Mouse (Mus musculus): Measurements from ENCODE around the gene Tnfrsf18.
A peak's percentile ranks its signal among the peaks of the same experiment; 100 is the strongest.

Tnfrsf18 gene

DNA sequence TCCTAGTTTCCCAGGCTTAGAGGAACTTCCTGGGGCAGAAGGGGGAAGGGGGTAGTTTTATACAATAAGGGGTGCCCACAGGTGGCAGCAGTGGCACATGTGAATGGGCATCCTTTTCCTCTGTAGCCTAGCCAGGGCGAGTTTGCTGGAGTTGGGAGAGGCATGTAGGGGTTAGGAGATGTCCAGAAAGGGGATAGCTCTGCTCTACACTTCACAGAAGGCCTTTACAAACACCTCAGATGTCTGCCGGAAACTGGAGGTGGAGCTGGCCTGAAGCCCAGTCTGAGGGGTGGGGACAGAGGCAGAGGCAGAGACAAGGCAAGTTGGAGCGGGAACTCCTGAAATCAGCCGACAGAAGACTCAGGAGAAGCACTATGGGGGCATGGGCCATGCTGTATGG is at the start of gene Tnfrsf18:
TSS of gene Tnfrsf18 (plus strand) at position 152 of the 400 bp plus-strand sequence.
- DNase-seq (ENCODE audit: low read depth, low spot score) = peak; percentile 80

DNA sequence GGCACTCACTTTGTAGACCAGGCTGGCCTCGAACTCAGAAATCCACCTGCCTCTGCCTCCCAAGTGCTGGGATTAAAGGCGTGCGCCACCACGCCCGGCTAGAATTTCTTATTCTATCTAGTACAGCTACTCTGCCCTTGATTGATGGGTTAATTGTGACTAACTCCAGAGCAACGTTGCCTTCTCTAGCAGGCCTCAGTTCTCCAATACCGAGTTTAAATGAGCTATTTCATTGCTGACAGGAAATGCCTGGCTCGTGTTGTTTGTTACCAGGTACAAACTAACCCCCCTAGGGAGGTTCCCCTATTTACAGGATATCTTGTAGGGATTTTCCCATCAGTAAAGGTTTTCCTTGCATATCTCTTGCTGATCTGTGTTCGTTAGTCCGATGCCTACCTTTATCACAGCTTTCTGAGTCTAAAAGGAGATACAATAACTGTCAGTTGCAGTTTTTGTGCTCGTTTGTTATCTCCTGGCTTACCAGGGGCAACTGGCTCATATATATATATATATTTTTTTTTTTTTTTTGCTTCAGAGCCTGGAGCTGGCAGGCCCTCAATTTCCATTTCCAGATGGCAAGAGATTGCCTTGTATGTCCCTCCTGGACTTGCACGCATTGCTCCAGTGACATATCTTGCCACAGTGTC is 44.4 kb upstream of the Tnfrsf18 start:
- no peak for DNase-seq (ENCODE audit: low read depth, low spot score)

DNA sequence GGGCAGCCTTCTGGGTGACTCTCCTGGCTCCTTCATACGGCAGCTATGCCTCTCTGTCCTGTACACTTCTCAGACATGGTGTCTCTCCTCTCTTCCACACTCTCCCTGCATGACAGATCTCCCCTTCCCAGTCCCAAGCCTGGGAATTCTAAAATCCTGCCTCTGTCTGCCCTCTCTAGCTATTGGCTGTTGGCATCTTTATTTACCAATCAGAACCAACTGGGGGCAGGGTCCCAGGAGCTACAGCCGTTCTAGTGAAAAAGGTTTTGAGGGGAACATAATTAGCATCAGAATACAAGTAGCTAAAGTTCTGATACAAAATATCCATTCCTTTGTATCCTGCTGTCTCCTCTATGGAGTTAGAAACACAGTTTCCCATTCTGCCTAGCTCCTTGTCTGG is 42.2 kb upstream of the Tnfrsf18 start:
- DNase-seq (ENCODE audit: low read depth, low spot score) = no peak

DNA sequence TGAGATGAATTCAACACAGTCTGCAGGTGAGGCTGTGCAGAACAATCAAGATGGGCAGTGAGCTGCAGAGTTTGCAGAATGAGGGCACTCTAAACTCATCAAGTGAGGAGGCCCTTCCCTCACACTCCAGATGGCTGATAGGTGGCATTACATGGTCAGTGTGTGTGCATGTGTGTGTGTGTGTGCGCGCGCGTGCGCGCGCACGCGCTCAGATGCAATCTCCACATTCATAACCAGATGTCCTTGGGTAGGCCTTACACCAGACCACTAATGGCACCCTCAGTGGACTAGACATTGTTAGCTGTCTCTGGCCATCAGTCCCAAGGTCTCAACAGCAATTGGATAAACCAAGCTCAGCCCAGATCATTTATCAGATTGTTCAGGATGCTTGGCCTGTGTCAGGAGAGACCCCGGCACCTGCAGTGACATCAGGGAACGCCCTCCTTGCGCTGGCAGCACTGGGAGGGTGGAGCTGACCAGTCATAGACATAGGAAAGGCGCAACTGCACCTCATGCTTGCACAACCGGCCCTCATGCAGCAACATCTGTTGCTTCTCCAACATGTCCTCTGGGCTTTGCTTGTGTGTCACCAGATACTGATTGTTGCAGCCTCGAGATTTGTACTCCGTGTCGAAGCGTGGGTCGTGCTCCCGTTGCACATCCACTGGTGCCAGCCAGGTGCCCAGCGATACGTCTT is 34.6 kb upstream of the Tnfrsf18 start:
- DNase-seq (ENCODE audit: low read depth, low spot score) = no peak

DNA sequence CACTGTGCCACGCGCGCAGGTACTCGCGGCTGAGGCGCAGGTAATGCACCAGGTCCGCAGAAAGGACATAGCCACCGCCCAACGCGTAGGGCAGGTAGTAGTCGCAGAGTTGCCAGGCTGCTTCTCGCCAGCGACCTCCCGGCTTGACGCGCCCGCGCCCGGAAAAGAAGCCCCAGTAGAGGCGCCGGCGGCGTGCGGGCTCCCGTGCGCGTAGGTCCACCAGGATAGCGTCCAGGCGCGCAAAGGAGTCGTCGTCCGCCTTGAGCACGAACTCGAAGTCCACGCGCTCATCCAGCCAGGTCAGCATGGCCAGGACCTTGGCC is 34.1 kb upstream of the Tnfrsf18 start:
- DNase-seq (ENCODE audit: low read depth, low spot score) = no peak

DNA sequence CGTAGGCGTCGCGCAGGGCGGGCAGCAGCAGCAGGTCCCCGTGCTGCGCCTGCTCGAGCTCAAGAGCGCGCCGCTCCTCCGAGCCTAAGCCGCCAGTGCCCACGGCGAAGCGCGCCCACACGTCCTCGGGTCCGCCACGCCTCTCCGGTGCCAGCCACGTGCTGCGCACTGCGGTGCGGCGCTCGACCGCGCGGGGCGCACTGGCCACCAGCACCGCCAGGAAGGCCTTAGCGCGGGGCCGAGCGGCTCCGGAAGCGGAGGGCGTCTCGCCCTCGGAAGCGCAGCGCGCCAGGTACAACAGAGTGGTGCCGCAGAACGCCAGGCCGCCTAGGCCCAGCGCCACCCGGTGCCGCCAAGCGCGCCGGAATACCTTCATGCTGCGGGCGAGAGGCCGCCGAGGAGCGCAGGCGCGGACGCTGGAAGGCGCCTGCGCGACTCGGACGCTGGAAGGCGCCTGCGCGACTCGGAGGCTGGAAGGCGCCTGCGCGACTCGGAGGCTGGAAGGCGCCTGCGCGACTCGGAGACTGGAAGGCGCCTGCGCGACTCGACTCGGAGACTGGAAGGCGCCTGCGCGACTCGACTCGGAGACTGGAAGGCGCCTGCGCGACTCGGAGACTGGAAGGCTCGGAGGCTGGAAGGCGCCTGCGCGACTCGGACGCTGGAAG is 33.6 kb upstream of the Tnfrsf18 start, which contains the start of the genes B3galt6 and Sdf4:
TSS of gene B3galt6 (minus strand) at position 409 of the 665 bp plus-strand sequence.
TSS of gene Sdf4 (plus strand) at position 632 of the 665 bp plus-strand sequence.
- DNase-seq (ENCODE audit: low read depth, low spot score) = peak; percentile 93

DNA sequence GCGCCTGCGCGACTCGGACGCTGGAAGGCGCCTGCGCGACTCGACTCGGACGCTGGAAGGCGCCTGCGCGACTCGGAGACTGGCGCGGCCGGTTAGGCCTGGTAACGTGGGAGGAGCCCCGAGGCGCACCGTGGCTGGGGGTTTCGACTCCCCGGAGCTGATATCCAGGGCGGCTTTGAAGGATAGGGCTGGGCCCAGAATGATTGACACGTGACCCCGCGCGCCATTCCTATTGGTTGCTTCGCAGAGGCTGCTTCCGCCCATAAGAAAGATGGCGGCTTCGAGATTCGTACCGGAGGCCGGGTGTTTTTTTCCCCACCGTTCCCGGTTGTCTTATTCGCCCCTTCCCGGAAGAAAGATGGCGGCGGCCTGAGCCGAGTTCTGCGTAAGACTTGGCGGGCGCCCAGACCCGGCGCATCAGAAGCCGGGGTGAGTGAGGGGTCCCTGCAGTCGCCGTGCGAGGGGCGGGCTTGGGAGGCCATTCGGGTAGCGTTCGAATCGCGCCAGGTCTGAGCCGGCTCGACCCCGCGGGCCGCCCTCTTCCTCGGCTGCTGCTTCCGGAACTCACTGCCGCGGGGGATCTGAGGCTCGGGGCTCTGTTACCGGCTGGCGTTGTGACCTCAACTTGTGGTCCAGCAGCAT is 32.9 kb upstream of the Tnfrsf18 start:
- peak; percentile 96 for DNase-seq (ENCODE audit: low read depth, low spot score)

DNA sequence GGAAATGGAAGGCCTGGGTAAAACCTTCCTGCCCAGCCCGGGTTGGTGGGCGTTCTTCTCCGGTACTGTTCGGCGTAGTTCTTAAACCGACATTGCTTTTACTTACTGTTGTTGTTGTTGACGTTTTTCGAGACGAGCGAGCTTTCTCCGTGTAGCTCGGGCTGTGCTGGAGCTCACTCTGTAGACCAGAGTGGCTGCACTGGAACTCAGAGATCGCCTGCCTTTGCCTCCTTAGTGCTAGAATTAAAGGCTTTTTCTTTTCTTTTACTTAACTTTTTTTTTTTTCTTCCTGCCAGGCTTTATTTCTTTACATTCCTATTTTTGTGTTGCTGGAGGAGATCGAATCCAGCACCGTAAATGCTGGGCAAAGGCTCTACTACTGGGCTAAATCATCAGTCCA is 32.4 kb upstream of the Tnfrsf18 start:
- DNase-seq (ENCODE audit: low read depth, low spot score) = no peak

DNA sequence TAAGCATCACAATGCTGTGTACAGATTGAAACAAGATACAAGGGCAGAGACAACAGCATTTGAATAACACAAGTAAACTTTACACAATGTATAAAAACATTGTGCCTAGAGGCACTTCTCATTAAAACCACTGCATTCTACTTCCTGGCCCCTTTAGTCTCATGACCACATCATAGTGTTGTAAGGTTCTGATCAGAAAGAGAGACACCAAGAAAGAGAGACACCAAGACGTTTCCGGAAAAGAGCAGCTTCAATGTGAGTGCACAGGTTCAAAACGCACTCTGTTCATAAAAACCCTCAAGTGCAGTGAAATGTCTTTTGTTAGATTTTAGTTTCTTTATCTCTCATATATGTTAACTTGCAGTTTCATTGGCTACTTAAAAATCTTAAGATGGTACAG is 21.9 kb upstream of the Tnfrsf18 start:
- DNase-seq (ENCODE audit: low read depth, low spot score) = peak; percentile 80

DNA sequence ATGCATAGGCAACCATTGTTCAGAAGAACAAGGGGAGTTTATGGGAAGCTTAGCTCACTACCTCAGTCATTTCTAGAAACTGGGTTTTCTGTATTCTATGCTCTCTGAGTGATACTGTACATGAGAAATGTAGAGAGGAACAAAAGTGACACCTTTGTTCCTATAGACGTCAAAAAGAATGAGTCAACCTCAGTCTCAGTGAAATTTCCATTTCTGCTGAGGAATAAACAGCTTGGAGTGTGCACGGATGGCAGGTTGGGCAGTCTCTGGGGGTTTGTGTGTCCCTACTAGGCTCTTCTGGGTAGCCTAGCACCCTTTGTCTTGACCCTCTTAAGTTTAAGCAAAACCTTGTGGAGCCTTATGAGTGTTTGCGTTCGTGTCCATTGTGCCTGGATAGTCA is 17.6 kb upstream of the Tnfrsf18 start:
- DNase-seq (ENCODE audit: low read depth, low spot score) = peak; percentile 71

DNA sequence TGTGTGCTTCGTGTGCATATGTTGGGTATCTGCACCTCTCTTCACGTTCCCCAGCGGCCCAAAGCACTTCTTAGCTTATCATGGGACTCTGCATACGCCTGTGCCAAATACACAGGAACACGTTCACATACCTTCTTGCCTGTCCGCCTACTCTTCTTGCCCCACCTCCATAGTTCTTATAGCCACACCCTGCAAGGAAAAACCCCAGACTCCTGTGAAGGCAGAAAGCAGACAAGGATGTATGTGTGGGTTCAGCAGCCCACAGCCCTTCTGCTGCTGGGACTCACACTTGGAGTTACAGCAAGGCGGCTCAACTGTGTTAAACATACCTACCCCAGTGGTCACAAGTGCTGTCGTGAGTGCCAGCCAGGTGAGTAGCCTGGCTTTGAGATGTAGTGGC is 12.3 kb upstream of the Tnfrsf18 start, which contains the start of gene Tnfrsf4:
TSS of gene Tnfrsf4 (plus strand) at position 207 of the 400 bp plus-strand sequence.
- DNase-seq (ENCODE audit: low read depth, low spot score) = peak; percentile 87

DNA sequence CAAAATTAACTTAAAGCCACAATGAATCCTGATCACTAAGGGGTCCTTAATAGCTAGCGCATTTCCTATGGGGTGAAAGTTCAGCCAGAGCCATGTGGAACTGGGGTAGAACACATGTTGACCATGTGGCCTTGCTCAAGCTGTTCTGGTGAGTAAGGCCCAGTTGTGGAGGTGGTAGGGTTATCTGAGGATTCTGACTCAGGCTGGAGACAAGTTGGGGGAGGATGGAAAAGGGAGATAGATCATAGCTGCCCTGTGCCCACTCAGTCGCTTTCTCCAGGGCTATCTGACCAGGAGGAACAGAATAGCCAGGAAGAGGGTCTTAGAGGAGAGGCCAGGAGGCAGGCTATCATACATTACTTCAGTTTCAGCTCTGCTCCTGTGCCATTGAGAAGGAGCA is 11.5 kb upstream of the Tnfrsf18 start:
- DNase-seq (ENCODE audit: low read depth, low spot score) = no peak

DNA sequence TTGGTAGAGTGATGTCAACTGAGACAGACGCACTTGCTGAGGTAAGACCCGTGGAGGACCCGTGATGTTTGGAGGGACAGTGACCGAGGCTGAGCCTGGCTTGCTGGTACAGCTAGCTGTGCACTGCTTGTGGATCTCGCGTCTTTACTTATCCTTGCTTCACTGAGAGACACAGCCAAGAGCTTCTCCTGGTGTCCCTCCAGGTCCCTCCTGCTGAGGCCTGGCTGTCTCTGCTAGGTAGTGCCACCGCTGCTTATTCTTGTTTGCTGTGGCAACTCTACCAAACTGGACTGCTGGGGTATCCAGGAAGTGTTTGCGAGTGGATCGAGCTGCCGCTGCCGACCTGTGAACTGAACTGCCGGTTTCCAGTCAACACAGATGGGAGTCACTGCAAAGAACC is 6.2 kb upstream of the Tnfrsf18 start:
- no peak for DNase-seq (ENCODE audit: low read depth, low spot score)

DNA sequence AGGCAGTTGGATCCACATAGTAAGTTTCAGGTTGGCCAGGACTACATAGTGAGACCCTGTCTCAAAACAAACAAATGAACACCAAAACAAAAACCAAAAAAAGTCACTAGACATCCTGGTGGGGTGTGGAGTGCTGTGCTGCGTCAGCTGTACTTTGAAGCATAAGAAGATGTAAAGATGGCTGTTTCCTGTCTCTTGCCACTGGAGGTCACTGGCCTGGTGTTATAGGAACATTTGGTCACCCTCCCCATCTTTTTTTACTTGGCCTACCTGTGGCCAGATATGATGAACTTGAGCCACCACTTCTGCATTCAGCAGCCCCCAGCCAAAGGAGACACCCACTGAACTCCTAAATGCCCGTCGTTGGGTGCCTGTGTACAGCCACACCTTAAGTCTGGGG is 4.6 kb upstream of the Tnfrsf18 start:
- peak; percentile 84 for DNase-seq (ENCODE audit: low read depth, low spot score)

DNA sequence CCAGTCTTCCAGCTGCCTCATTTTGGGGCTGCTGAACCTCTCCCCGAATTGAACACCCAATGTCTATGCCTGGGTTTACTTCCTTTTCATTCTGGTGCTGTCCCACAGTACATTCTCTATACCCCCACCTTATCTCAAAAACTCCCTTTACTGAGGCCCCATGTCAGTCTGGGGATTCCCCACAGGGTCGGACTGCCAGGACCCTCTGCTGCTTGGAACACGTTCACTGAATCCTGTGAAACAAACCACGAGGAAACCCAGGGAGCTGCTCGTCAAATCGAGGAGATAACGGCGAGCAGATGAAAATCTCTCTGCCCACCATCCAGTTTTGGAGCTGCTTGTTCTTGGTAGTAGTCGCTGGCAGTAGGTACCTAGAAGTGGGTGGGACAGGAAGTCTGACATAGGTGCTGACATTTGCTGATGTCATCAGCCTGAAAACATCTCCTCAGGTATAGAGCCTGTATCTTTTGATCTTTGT is 4.0 kb upstream of the Tnfrsf18 start:
- DNase-seq (ENCODE audit: low read depth, low spot score) = peak; percentile 96

DNA sequence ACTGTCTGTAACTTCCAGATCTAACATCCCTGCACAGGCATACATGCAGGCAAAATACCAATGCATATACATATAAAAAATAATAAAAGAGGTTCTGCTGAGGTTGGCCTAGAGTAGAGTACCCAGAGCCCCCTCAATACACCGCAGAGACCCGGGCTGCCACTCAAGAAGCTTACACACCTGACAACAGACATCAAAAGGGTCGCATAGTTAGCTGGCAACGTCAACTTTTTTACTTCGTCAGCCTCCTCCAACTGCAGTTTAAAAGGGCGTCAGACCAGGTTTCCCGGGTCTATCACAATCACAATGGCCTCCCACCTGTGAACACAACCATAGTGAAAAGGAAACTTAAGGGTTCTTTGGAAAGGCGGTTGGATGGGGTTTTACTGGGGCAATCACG is 2.4 kb upstream of the Tnfrsf18 start:
- peak; percentile 53 for DNase-seq (ENCODE audit: low read depth, low spot score)

DNA sequence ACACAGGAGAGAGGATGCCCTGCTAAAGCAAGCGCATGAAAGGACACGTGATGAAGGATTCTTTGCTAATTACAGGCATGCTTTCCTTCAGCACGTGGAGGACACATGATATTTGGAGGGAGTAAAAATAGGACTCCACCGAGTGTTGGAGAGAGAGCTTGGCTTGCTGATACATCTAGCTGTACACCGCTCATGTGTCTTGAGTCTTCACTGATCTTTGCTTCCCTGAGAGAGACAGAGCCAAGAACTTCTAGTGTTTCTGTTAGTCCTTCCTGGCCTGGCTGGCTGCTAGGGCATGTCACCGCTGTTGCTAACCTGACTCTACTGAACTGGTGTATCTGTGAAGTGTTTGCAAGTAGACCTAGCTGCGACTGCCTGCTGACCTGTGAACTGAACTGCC is 1.8 kb upstream of the Tnfrsf18 start:
- no peak for DNase-seq (ENCODE audit: low read depth, low spot score)

DNA sequence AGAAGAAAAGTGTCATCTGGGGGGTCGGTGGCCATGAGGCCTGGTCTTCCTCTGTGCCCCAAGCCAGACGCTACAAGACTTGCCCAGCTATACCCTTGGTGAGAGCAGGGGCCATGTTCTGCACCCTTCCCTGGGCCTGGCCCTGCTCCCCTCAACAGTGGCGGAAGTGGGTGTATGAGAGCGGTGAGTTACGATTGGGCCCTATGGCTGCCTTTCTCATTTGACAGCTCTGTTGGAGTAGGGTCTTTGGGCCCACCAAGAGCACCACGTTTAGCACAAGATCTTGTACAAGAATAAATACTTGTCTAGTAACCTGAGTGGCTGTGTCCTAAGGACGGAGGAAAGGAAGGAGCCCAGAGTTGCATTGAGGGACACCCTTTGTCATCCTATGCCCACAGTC is 2.6 kb downstream of the Tnfrsf18 start:
- DNase-seq (ENCODE audit: low read depth, low spot score) = no peak

DNA sequence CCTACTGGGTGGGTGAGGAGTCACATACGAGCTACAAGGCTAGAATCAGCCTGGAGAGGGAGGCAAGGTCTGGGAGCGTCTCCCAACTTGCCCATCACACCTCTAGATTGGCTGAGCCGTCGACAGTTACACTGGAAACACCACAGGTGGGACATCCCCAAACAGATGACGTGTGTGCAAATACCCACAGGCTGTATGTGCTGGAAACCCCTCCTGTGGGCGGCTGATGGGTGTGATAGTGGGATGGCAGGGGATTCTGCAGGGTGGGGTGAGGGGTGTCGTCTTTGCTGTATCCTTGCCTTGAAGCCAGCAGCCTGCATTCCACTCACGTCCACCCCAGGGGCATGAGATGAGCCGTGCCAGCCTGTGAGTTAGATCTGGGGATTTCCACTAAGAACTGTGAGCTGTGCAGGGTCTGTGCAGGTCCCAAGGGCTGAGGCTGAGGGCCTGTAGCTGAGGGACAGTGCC is 4.7 kb downstream of the Tnfrsf18 start:
- peak; percentile 86 for DNase-seq (ENCODE audit: low read depth, low spot score)

DNA sequence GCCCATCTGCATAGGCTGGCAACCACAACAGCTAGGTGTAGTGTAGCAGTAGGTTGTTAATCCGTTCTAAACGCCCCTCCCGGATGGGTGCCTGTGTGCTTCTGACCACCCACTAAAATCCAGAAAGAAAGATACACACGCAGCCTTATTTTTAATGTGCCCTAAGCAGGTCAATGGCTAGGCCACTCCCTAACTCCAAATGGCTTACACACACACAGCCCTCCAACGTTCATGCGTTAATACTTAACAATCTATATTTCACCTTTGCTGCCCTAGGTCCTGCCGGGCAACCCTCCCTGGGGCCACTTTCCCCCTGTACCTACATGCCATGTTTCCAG is 5.3 kb downstream of the Tnfrsf18 start:
- DNase-seq (ENCODE audit: low read depth, low spot score) = no peak

DNA sequence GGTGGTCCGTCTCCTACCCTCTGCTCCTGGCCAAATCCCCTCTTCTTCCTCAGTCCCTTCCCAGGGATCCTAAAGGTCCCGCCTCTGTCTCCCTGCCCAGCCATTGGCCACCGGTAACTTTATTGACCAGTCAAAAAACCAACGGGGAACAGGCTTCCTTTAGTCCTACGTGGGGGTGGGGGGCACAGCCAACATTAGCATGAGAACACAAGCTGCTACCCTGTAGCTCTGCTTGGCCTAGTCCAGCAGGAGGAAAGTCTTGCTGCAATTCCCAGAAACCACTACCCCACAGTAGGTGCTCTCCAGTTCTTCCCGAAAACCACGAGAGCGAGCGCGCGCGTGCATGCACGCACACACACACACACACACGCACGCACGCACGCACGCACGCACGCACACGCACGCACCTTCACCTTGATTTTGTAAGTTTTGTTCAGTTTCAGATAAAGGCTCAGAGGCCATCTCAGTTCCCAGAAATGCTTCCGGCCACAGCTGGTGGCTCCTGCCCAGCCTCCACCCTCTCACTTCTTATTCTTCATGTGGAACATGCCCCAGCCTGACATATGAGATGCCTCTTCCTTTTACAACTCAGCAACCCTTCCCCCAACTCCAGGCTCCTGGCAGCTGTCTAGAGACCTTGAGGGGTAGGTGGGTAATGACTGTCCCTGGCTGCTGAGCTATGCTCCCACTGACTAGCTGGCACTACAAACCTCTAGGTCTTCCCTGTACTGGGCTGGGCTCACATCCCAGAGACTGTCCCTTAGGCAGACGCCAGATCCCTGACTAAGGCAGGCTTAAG is 5.8 kb downstream of the Tnfrsf18 start:
- DNase-seq (ENCODE audit: low read depth, low spot score) = peak; percentile 84

Data from CD4-positive helper T cell, adult 2 months (primary cell).